Mouse (Mus musculus) adrenal gland, postnatal 25 days (tissue): ENCODE measurements around the gene Colgalt1. TPM values are rescaled to one million over a fixed set of nuclear protein-coding genes. Genes with fewer than 3 reads are reported as not detected.

Source experiments
- DNase-seq: peaks from one replicate; pipeline ENCODE4 v3.0.0; 2021; ENCODE audit warnings: mixed read lengths
- total RNA-seq: library from RNA; stranded (reverse); gene quantifications from 2 replicates; pipeline ENCODE4 v1.2.3, GENCODE M21; 2021

Gene Colgalt1
- total RNA-seq, 1 experiment from 2014 or later, result 66.2 TPM

GRCm38 (mm10) chr8:71591017-71591416 is 19.8 kb upstream of the Colgalt1 start:
- DNase-seq, result no peak

- peak; percentile 98 for DNase-seq
Measured at GRCm38 (mm10) chr8:71591471-71592373, 19.1 kb upstream of the Colgalt1 start, which contains the start of gene Pgls. Pgls (plus strand) TSS chr8:71592176.

GRCm38 (mm10) chr8:71592374-71593170 is 18.2 kb upstream of the Colgalt1 start:
- DNase-seq, result peak; percentile 79

- DNase-seq, result no peak
Measured at GRCm38 (mm10) chr8:71593556-71594323, 17.1 kb upstream of the Colgalt1 start.

GRCm38 (mm10) chr8:71594324-71594722 is 16.5 kb upstream of the Colgalt1 start:
- no peak for DNase-seq

- peak; percentile 95 for DNase-seq
Measured at GRCm38 (mm10) chr8:71595862-71596261, 14.9 kb upstream of the Colgalt1 start.

GRCm38 (mm10) chr8:71596384-71596783 is 14.4 kb upstream of the Colgalt1 start:
- no peak for DNase-seq

GRCm38 (mm10) chr8:71596798-71597197 is 14.0 kb upstream of the Colgalt1 start:
- DNase-seq, result no peak

GRCm38 (mm10) chr8:71597451-71597850 is 13.3 kb upstream of the Colgalt1 start, which contains the start of gene Fam129c:
Fam129c (plus strand) TSS chr8:71597648.
- DNase-seq, result no peak

- DNase-seq, result no peak
Measured at GRCm38 (mm10) chr8:71598375-71598774, 12.4 kb upstream of the Colgalt1 start.

- DNase-seq, result no peak
Measured at GRCm38 (mm10) chr8:71598841-71599240, 12.0 kb upstream of the Colgalt1 start.

GRCm38 (mm10) chr8:71601939-71602665 is 8.7 kb upstream of the Colgalt1 start:
- no peak for DNase-seq

GRCm38 (mm10) chr8:71602666-71603334 is 8.0 kb upstream of the Colgalt1 start:
- DNase-seq, result peak; percentile 72

- no peak for DNase-seq
Measured at GRCm38 (mm10) chr8:71604021-71604420, 6.8 kb upstream of the Colgalt1 start.

- DNase-seq, result no peak
Measured at GRCm38 (mm10) chr8:71612141-71612540, 1.3 kb downstream of the Colgalt1 start.

- DNase-seq, result no peak
Measured at GRCm38 (mm10) chr8:71613418-71613817, 2.6 kb downstream of the Colgalt1 start.

GRCm38 (mm10) chr8:71619786-71620185 is 9.0 kb downstream of the Colgalt1 start:
- no peak for DNase-seq

GRCm38 (mm10) chr8:71625088-71625487 is 14.3 kb downstream of the Colgalt1 start:
- no peak for DNase-seq

- DNase-seq, result no peak
Measured at GRCm38 (mm10) chr8:71626753-71627152, 16.0 kb downstream of the Colgalt1 start.

- DNase-seq, result no peak
Measured at GRCm38 (mm10) chr8:71627265-71628099, 16.7 kb downstream of the Colgalt1 start.
